Mouse (Mus musculus): Measurements from ENCODE around the gene Rnf13.
"Not testable (repeated sequence)": the region's sequence is repeated elsewhere in the genome, so short reads cannot be mapped to it uniquely, and the experiment has no call there.

Rnf13 gene

GRCm38 (mm10) chr3:57735511-57736370 lies at the start of gene Rnf13:
Rnf13 (plus strand) TSS chr3:57736062.
- DNase-seq (ENCODE audit: low read depth in 2 of 2, low spot score in 2 of 2) = peak; percentile 84 to 90

- DNase-seq (ENCODE audit: low read depth in 2 of 2, low spot score in 2 of 2) = no peak
These were observed 44.1 kb upstream of the Rnf13 start for GRCm38 (mm10) chr3:57691772-57692171.

- no peak for DNase-seq (ENCODE audit: low read depth in 2 of 2, low spot score in 2 of 2)
These were observed 43.1 kb upstream of the Rnf13 start, which contains the start of gene Ankub1 for GRCm38 (mm10) chr3:57692719-57693118. Ankub1 (minus strand) TSS chr3:57692799.

- no peak for DNase-seq (ENCODE audit: low read depth in 2 of 2, low spot score in 2 of 2)
These were observed 39.6 kb upstream of the Rnf13 start for GRCm38 (mm10) chr3:57696249-57696648.

GRCm38 (mm10) chr3:57696779-57697178 lies 39.1 kb upstream of the Rnf13 start:
- DNase-seq (ENCODE audit: low read depth in 2 of 2, low spot score in 2 of 2) = no peak

GRCm38 (mm10) chr3:57714151-57714550 lies 21.7 kb upstream of the Rnf13 start:
- no peak for DNase-seq (ENCODE audit: low read depth in 2 of 2, low spot score in 2 of 2)

- DNase-seq (ENCODE audit: low read depth in 2 of 2, low spot score in 2 of 2) = no peak
These were observed 3.5 kb upstream of the Rnf13 start for GRCm38 (mm10) chr3:57732206-57732915.

- no peak for DNase-seq (ENCODE audit: low read depth in 2 of 2, low spot score in 2 of 2)
These were observed 695 bp downstream of the Rnf13 start for GRCm38 (mm10) chr3:57736419-57737095.

GRCm38 (mm10) chr3:57739830-57740229 lies 4.0 kb downstream of the Rnf13 start:
- DNase-seq (ENCODE audit: low read depth in 2 of 2, low spot score in 2 of 2) = no peak

GRCm38 (mm10) chr3:57748576-57749267 lies 12.9 kb downstream of the Rnf13 start:
- DNase-seq (ENCODE audit: low read depth in 2 of 2, low spot score in 2 of 2) = no peak

GRCm38 (mm10) chr3:57776915-57777314 lies 41.1 kb downstream of the Rnf13 start:
- DNase-seq (ENCODE audit: low read depth in 2 of 2, low spot score in 2 of 2) = no peak

- DNase-seq (ENCODE audit: low read depth in 2 of 2, low spot score in 2 of 2) = no peak
These were observed 52.6 kb downstream of the Rnf13 start for GRCm38 (mm10) chr3:57788472-57788871.

- no peak for DNase-seq (ENCODE audit: low read depth in 2 of 2, low spot score in 2 of 2)
These were observed 53.4 kb downstream of the Rnf13 start for GRCm38 (mm10) chr3:57789005-57789962.

GRCm38 (mm10) chr3:57791104-57791503 lies 55.2 kb downstream of the Rnf13 start:
- DNase-seq (ENCODE audit: low read depth in 2 of 2, low spot score in 2 of 2) = no peak

- DNase-seq (ENCODE audit: low read depth in 2 of 2, low spot score in 2 of 2) = not testable (repeated sequence)
These were observed 59.2 kb downstream of the Rnf13 start for GRCm38 (mm10) chr3:57795071-57795470.

- DNase-seq (ENCODE audit: low read depth in 2 of 2, low spot score in 2 of 2) = no peak
These were observed 79.6 kb downstream of the Rnf13 start for GRCm38 (mm10) chr3:57815447-57815846.

GRCm38 (mm10) chr3:57825866-57826265 lies 90.0 kb downstream of the Rnf13 start:
- no peak for DNase-seq (ENCODE audit: low read depth in 2 of 2, low spot score in 2 of 2)

- DNase-seq (ENCODE audit: low read depth in 2 of 2, low spot score in 2 of 2) = no peak
These were observed 97.7 kb downstream of the Rnf13 start for GRCm38 (mm10) chr3:57833585-57833984.

- no peak for DNase-seq (ENCODE audit: low read depth in 2 of 2, low spot score in 2 of 2)
These were observed 101.0 kb downstream of the Rnf13 start for GRCm38 (mm10) chr3:57836911-57837310.

- DNase-seq (ENCODE audit: low read depth in 2 of 2, low spot score in 2 of 2) = peak in 1 of 2 experiments; percentile 20
These were observed 107.9 kb downstream of the Rnf13 start for GRCm38 (mm10) chr3:57843775-57844174.

Measured in CD8-positive naive resting alpha-beta T cell, adult 2 months (primary cell).